Mouse (Mus musculus): ENCODE measurements around the gene Pgghg.

Pgghg gene

DNA sequence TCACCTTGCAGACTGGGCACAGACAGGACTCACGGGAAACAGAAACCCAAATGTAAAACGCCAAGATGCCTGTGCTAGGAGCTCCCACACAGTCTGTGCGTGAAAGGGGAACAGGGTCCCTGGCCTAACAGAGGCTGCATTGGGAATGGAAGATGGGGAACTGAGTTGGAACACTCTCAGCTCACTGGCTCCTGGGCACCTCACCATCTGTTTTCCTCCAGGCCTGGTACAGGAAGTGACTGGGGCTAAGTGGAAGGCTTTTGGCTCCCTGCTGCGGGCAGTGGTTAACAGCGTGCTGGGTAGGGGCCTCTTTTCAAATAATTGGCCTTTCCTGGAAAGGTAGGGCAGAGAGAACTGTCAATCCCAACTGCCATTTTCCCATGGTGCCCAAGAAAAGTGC is 49.4 kb downstream of the Pgghg start:
- DNase-seq (ENCODE audit: low spot score in 2 of 2) = no peak

DNA sequence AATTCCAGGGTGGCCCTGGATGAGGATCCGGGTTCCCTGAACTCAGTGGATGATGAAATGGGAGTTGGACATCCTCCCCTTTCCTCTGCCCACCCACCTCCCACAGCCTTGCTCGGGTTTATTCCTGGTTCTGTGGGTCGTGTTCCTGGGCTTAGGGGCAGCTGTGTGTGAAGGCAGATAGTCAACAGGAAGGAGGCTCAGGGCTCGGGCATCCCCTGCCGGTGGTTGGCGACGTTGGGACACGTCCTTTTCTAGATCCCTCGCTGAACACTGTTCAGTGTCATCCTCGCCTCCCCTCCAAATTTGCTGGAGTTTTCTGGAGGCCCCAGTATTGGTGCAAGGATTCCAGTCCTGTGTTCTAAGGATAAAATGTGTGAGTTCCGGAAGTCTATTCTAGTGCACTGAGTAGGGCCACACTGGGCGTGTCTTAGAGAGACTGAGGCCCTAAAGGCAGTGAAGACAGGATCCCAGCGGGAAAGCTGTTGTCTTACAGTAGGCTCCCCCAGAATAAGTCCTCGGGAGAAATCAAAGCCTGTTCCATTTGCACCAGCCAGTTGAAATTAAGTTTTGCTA is 50.0 kb downstream of the Pgghg start:
- no peak for DNase-seq (ENCODE audit: low spot score in 2 of 2)
